Mouse (Mus musculus) heart, postnatal 0 days (tissue): ENCODE measurements around the gene Raly. TPM values are rescaled to one million over a fixed set of nuclear protein-coding genes. Genes with fewer than 3 reads are reported as not detected.

Experiments used
- ATAC-seq: fragments of 200-750 bp; cut with Nextera tagmentation; 2 replicates; pipeline ENCODE4 v1.8.0; 2017; ENCODE audit warnings: low read depth, moderate number of reproducible peaks, moderate library complexity; ENCODE audit not compliant: insufficient read depth
- DNase-seq: peaks from one replicate; pipeline ENCODE4 v3.0.0-alpha.2; 2016; ENCODE audit warnings: low spot score
- H3K27ac ChIP-seq: fragments of 300-500 bp; sonication (generic); 2 replicates; pipeline ENCODE4 v1.5.1; 2014; ENCODE audit warnings: low read depth, mild to moderate bottlenecking
- H3K27me3 ChIP-seq: fragments of 300-500 bp; sonication (generic); 2 replicates; pipeline ENCODE4 v1.6.1; 2014; ENCODE audit warnings: low read length, mixed read lengths; ENCODE audit not compliant: control insufficient read depth, insufficient read depth
- H3K36me3 ChIP-seq: fragments of 300-500 bp; sonication (generic); replicated peaks from 2 replicates; pipeline ENCODE4 v1.6.1; 2014; ENCODE audit warnings: low read length, mixed read lengths; ENCODE audit not compliant: control insufficient read depth, insufficient read depth
- H3K4me1 ChIP-seq: fragments of 300-500 bp; sonication (generic); 2 replicates; pipeline ENCODE4 v1.6.1; 2014; ENCODE audit warnings: antibody characterized with exemption; ENCODE audit not compliant: control insufficient read depth, insufficient read depth
- H3K4me2 ChIP-seq: fragments of 300-500 bp; sonication (generic); 2 replicates; pipeline ENCODE4 v1.6.1; 2014; ENCODE audit warnings: low read depth, mild to moderate bottlenecking, low read length, moderate library complexity
- H3K4me3 ChIP-seq: fragments of 300-500 bp; sonication (generic); 2 replicates; pipeline ENCODE4 v1.5.1; 2014; ENCODE audit warnings: low read depth, low read length
- H3K9ac ChIP-seq: fragments of 300-500 bp; sonication (generic); replicated peaks from 2 replicates; pipeline ENCODE4 v1.6.1; 2014; ENCODE audit warnings: low read depth, low read length, mixed read lengths
- H3K9me3 ChIP-seq: fragments of 300-500 bp; sonication (generic); replicated peaks from 2 replicates; pipeline ENCODE4 v1.6.1; 2016; ENCODE audit warnings: low read length; ENCODE audit not compliant: control insufficient read depth
- CTCF ChIP-seq: IDR thresholded peaks from 2 replicates; pipeline ENCODE4 v1.5.1; 2016; ENCODE audit warnings: antibody characterized with exemption, control low read depth, low read depth
- EP300 ChIP-seq: IDR thresholded peaks from 2 replicates; pipeline ENCODE4 v1.6.1; 2016; ENCODE audit warnings: antibody characterized with exemption, low read depth
- WGBS: fragments of 180-500 bp; shearing (Covaris S2); extraction: QIAGEN DNeasy Blood & Tissue Kit; methylation state at CpG from one replicate; pipeline ENCODE4 v1.1.7; 2014; 5-methylcytosine and 5-hydroxymethylcytosine counted together
- polyA plus RNA-seq: library from polyadenylated mRNA; unstranded; fragments of >200 nt; fragmentation: Nextera tagmentation; extraction: Ambion mirVana; gene quantifications from 2 replicates; pipeline ENCODE4 v1.2.1, GENCODE M21; 2015
- total RNA-seq: library from RNA; depleted of rRNA; stranded (reverse); fragments of >200 nt; gene quantifications from 2 replicates; pipeline ENCODE4 v1.2.3, GENCODE M21; 2014; ENCODE audit warnings: low replicate concordance; rRNA removed

Gene Raly
- 255 and 266 TPM in 2 replicates for total RNA-seq
- polyA plus RNA-seq: 21.5 and 21.7 TPM in 2 replicates

- Histone ChIP-seq H3K9me3 (no peaks in the 10 kb centered on the region), H3K27me3 (no peaks in the 10 kb centered on the region), H3K36me3 (no peaks in the 10 kb centered on the region), H3K4me2 (peak within 1 kb of the TSS; percentile 92), H3K4me3 (peak within 1 kb of the TSS; percentile 99), H3K4me1 (peaks cover 37% of the 10 kb centered on the region), H3K27ac (peak within 1 kb of the TSS; percentile 99), H3K9ac (peak within 1 kb of the TSS; percentile 99)
- TF ChIP-seq EP300 (peak; percentile 64; the same call in 1 of the 2 replicates), CTCF (no peak)
- DNase-seq (peak; percentile 100), ATAC-seq (peak; percentile 93)
- WGBS: under 1% methylated on average over 76 of the region's 89 CpGs
These were observed at the start of gene Raly, which contains the start of gene a for GRCm38 (mm10) chr2:154790656-154791483. Gene Raly, plus strand, starts transcription at chr2:154791096. Gene a, plus strand, starts transcription at chr2:154791402.

GRCm38 (mm10) chr2:154742911-154743819 lies 47.7 kb upstream of the Raly start:
- H3K9ac ChIP-seq: no peak overlapping the region
- ATAC-seq: no peak
- no peaks in the 10 kb centered on the region for H3K27me3 ChIP-seq
- no peak for DNase-seq
- no peaks in the 10 kb centered on the region for H3K4me1 ChIP-seq
- H3K27ac ChIP-seq: no peak overlapping the region
- no peaks in the 10 kb centered on the region for H3K36me3 ChIP-seq
- H3K9me3 ChIP-seq: no peaks in the 10 kb centered on the region
- WGBS: 72% methylated on average over 10 of the region's 10 CpGs
- no peak overlapping the region for H3K4me3 ChIP-seq
- TF ChIP-seq EP300 (no peak), CTCF (no peak)
- no peak overlapping the region for H3K4me2 ChIP-seq

GRCm38 (mm10) chr2:154743915-154744314 lies 47.0 kb upstream of the Raly start:
- H3K4me1 ChIP-seq: no peaks in the 10 kb centered on the region
- no peaks in the 10 kb centered on the region for H3K27me3 ChIP-seq
- H3K4me3 ChIP-seq: no peak overlapping the region
- no peaks in the 10 kb centered on the region for H3K36me3 ChIP-seq
- ATAC-seq (no peak), DNase-seq (no peak)
- H3K9me3 ChIP-seq: no peaks in the 10 kb centered on the region
- TF ChIP-seq EP300: no peak
- TF ChIP-seq CTCF: no peak
- no peak overlapping the region for H3K9ac ChIP-seq
- H3K4me2 ChIP-seq: no peak overlapping the region
- 78% methylated on average over 4 of the region's 4 CpGs for WGBS
- no peak overlapping the region for H3K27ac ChIP-seq

GRCm38 (mm10) chr2:154748383-154748782 lies 42.5 kb upstream of the Raly start:
- no peaks in the 10 kb centered on the region for H3K27me3 ChIP-seq
- H3K4me2 ChIP-seq: no peak overlapping the region
- TF ChIP-seq CTCF: no peak
- H3K27ac ChIP-seq: no peak overlapping the region
- H3K9me3 ChIP-seq: no peaks in the 10 kb centered on the region
- no peaks in the 10 kb centered on the region for H3K36me3 ChIP-seq
- 88% methylated on average over 2 of the region's 2 CpGs for WGBS
- H3K4me3 ChIP-seq: no peak overlapping the region
- ATAC-seq: no peak
- DNase-seq: no peak
- 0 out of 2 replicates have a peak, but pooled peaks cover 6% of the 10 kb centered on the region for H3K4me1 ChIP-seq
- H3K9ac ChIP-seq: no peak overlapping the region
